Mouse (Mus musculus): ENCODE results near the gene Acin1.
A peak's percentile ranks its signal among the peaks of the same experiment; 100 is the strongest.

Acin1 gene

DNA sequence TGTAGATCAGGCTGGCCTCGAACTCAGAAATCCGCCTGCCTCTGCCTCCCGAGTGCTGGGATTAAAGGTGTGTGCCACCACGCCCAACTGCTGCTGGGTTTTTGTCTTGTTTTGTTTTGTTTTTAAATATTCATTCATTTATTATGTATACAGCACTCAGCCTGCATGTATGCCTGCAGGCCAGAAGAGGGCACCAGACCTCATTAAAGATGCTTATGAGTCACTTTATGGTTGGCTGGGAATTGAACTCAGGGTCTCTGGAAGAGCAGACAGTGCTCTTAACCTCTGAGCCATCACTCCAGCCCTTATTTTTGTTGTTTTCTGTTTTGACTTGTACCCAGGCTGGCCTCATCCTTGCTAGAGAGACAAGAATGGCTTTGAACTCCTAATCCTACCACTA, 76.8 kb downstream of the Acin1 start:
- DNase-seq (ENCODE audit: low read depth, low spot score): no peak

DNA sequence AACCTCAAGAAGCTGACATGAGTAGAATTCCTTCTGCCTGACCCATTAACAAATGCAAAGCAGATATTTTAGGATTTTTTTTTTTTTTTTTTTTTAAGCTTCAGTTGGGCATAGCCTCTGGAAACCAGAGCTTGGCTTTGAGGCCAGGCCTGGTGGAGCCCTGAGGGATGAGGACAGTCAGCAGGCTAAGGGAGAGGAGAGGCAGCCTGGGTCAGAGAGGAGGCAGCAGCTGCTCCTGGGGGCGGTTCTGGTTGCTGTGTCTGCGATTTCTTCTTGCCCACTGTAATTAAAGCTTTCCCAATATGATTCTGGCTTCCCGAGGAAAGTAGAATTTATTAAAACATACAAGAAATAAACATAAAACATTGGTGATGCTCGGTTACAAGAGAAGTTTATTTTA, 77.5 kb downstream of the Acin1 start:
- no peak for DNase-seq (ENCODE audit: low read depth, low spot score)

DNA sequence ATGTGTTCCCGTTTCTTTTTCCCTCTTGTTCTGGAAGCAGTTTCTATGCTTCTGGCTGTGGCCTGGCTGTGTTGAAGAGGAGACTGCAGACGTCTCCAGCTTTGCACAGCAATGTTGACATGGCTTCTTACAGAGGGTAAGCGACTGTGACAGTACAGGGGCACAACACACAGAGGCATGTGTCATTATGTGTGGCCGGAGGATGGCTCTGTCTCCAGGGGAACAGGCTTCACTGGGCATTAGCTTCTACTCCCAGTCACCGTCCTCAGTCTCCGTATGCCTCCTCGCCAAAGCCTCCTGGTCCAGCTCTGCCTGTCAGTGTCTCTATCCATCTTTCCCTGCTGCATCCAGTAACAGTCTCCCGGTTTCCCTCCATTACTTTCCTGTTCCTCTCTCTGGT, 79.5 kb downstream of the Acin1 start:
- no peak for DNase-seq (ENCODE audit: low read depth, low spot score)

DNA sequence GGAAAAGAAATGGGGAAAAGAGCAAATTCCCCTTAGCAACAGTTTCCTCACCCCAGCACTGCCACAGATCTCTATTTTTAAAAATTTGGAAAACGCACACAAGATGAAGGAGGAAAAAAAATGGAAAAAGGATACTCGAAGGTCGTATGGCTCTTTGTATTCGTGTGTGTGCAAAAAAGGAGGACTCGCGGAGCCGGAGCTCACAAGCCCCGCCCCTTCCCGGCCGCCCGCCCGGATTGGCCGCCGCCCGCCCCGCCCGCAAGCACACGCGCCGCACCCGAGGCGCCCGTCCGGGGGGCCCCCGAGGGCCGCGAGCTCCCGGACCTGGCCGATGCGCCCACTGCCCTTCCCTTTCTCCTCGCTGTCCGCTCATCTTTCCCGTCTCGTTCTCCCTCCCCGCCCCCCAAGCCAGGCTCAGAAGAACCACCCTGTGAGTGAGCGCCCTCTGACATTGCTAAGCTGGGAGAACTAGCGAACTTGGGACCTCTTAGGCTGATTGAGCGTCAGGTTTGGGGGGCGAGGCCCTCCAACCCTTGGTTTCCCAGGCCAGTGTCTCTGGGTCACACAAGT, 80.9 kb downstream of the Acin1 start, which contains the start of gene 4931414P19Rik:
4931414P19Rik (minus strand) TSS at position 242 of the 570 bp plus-strand sequence.
- no peak for DNase-seq (ENCODE audit: low read depth, low spot score)

DNA sequence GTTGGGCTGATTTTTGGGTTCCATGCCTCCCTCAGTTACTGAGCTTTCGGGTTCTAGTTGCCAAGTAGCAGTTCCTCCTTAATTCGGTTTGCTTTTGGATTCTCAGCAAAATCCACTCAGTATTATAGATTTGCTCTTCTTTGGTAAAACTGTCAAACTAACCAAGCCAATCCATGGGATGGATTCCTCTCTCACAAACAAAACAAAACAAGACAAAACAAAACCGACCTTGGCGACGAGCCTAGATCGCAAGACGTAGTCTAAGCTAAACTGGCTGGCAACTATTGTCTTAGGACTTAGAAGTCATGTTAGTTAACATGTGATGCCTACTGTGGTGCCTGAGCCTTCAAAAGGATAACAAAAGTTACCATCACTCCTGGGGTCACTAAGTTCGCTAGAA, 83.0 kb downstream of the Acin1 start:
- DNase-seq (ENCODE audit: low read depth, low spot score): no peak

DNA sequence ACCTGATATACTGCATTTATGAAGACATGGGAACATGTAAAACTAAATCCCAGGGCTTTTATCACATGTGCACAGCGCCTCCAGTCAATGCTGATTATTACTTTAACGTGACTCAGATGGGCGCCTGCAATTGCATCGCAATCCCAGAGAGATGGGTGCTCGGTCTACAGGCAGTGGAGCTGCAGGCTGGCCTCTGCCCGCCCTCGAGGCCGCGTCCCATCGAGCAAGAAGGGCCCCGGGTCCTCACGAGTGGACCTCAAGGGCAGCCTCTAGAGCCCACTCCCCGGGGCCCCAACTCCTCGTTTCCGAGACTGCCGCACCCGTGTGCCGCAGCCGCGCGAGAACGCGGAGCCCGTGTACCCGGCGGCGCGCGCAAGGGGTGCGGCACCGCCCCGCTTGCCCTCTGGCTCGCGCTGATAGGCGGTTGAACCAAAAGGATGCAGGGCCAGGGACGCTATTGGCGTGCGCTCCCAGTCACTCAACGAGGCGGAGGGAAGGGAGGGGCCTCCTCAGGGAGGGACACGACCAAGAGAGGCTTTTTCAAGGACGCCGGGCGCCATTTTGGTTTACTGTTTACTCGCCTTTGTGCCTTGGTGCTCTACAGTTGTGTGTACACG, 83.6 kb downstream of the Acin1 start:
- DNase-seq (ENCODE audit: low read depth, low spot score): peak; percentile 96

DNA sequence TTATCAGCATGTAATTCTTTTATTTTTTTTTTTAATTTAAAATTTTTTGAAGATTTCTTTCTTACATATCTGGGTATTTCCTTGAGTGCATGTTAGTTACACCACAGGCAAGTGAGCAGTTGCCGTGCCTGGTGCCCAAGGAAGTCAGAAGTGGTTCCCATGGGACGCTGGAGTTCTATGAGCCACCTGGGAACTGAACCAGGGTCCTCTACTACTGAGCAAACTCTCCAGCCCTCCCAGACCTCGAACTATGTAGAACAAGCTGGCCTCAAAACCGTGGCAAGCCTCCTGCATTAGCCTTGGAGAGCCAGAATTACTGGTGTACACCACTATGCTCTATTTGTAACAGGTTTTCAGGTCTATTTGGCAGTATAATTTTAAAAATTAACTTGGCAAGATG, 84.1 kb downstream of the Acin1 start:
- no peak for DNase-seq (ENCODE audit: low read depth, low spot score)

DNA sequence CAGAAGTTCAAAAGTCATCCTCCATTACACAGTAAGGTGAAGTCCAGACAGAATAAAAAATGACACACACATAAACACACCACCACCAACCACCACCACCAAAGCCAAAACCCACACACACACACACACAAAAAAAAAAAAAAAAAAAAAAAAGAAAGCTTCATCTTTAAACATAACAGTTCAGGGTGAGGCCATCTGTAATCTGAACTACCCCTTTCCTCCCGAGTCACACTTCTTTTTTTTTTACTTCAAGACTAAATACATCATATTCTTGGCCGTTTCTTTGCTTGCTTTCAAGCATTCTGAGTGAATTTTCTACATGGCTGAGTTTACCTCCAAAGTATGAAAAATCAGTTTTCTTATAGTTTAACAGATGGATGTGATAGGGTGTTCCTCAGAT, 85.1 kb downstream of the Acin1 start:
- DNase-seq (ENCODE audit: low read depth, low spot score): no peak

DNA sequence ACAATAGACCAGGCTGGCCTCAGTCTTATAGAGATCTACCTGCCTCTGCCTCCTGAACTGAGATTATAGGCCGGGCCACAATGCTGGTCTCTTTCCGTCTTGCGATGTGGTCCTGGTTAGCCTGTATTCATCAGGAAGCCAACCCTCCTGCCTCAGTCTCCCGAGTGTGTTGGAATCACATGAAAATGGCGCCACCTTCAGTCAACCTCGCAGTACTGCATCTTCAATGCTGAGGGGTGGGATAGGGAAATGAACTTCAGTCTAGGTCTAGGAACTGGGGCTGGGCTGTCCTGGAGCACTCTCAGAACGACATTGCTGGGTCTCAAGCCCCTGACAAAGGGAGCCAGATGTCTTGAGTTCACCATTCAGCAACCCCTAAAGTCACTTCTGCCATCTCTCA, 89.6 kb downstream of the Acin1 start:
- DNase-seq (ENCODE audit: low read depth, low spot score): no peak

DNA sequence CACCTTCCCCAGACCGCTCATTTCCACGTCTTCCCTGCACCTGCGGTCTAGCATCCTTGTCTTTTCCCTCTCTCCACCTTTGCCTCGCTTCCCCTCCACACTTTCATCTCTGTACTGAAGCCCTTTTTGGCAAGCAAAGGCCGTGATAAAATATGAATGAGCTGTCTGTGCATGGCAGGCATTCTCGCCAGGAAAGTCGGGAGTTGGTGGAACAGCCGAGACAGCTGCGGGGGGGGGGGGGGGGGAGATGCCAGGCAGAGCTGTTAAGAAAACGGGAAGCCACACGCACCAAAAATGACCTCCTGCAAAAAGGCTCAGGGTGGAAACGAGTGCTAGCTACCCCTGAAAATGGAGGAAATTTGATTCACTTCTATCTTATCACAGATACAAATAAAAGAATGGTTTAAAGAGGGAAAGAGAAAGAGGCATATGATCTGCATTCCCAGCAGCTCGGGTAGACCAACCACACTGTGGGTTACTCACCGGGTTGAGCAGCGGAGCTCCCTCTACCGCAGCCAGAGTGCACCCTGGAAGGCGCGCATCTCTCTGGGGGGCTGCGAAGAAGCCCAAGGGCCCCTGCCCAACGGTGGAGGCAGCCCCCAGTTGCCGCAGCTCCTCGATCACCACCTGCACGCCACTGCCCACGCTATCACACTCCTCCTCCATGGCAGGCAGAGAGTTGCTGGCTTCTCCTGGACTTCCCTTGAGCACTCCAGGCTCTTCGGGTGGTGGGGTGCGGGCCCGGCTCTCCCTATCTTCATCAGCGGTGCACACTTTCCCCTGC, 91.9 kb downstream of the Acin1 start:
- no peak for DNase-seq (ENCODE audit: low read depth, low spot score)

DNA sequence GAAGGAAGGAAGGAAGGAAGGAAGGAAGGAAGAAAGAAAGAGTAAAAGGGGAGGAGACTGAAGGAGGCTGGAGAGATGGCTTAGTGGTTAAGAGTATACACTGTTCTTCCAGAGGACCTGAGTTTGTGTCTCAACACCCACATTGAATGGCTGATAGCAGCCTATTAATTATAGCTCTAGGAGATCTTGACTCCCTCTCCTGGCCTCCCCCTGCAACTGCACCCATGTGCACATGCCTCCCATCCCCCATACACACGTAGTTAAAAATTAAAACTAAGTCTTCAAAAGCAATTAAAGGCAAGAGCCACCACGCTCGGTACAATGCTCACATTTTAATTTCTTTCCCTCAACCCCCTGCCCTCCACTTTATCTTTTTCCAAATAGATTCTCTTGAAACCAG, 92.7 kb downstream of the Acin1 start:
- no peak for DNase-seq (ENCODE audit: low read depth, low spot score)

DNA sequence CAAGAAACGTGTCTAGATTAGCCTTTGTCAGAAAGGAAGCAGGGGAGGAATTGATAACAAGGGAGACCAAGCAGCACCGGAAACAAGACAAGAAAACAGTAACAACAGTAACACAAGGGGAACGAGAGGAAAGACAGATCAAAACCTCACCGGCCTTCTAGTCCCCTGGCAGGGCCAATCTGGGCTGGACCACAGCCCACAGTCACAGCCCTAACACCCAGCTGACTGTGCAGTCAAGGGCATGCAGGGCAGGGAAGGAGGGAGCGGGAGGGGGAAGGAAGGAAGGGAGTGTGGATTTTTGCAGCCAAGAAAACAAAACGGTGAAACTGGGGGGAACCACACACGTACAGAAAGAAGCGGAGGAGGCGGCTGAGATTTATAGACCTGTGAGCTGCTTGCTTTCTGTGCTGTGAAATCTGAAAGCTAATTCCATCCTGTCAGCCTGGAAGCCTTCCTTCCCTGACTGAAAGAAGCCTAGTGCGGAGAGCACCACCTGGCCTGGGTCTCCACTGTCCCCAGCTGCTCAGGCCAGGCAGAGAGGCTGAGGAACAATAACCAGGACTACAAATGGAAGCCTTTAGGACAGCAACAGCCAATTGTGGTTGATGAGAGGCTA, 94.3 kb downstream of the Acin1 start:
- DNase-seq (ENCODE audit: low read depth, low spot score): no peak

Measured in brain, embryonic 18.5 days (tissue).